Mouse (Mus musculus) hindbrain, embryonic 10.5 days (tissue): ENCODE results near the gene Gpr61. TPM values are rescaled to one million over a fixed set of nuclear protein-coding genes. Genes with fewer than 3 reads are reported as not detected.

ENCODE experiments used
- DNase-seq: peaks from one replicate; pipeline ENCODE4 v3.0.0-alpha.2; 2017; ENCODE audit warnings: low spot score
- H3K27ac ChIP-seq: fragments of 300-500 bp; sonication (generic); 2 replicates; pipeline ENCODE4 v1.5.1; 2016; ENCODE audit warnings: mild to moderate bottlenecking, moderate library complexity
- H3K27me3 ChIP-seq: fragments of 300-500 bp; sonication (generic); 2 replicates; pipeline ENCODE4 v1.6.1; 2016; ENCODE audit warnings: mild to moderate bottlenecking; ENCODE audit not compliant: poor library complexity, insufficient read depth, severe bottlenecking
- H3K36me3 ChIP-seq: fragments of 300-500 bp; sonication (generic); 2 replicates; pipeline ENCODE4 v1.6.1; 2016; ENCODE audit warnings: mild to moderate bottlenecking, moderate library complexity
- H3K4me1 ChIP-seq: fragments of 300-500 bp; sonication (generic); replicated peaks from 2 replicates; pipeline ENCODE4 v1.6.1; 2016; ENCODE audit warnings: mild to moderate bottlenecking
- H3K4me3 ChIP-seq: fragments of 300-500 bp; sonication (generic); 2 replicates; pipeline ENCODE4 v1.5.1; 2016; ENCODE audit warnings: mild to moderate bottlenecking, moderate library complexity
- H3K9me3 ChIP-seq: fragments of 300-500 bp; sonication (generic); 2 replicates; pipeline ENCODE4 v1.6.1; 2016; ENCODE audit warnings: mild to moderate bottlenecking, moderate library complexity
- WGBS: fragments of 180-500 bp; shearing (Covaris S2); methylation state at CpG from one replicate; pipeline ENCODE4 v1.1.7; 2016; 5-methylcytosine and 5-hydroxymethylcytosine counted together
- polyA plus RNA-seq: library from polyadenylated mRNA; unstranded; fragments of >200 nt; fragmentation: Nextera tagmentation; extraction: Ambion mirVana; gene quantifications from 2 replicates; pipeline ENCODE4 v1.2.1, GENCODE M21; 2016

Gene Gpr61
- polyA plus RNA-seq, 1 experiment from 2014 or later, result 1.4 TPM

GRCm38 (mm10) chr3:108134701-108135100, 20.0 kb downstream of the Gpr61 start:
- H3K4me1 ChIP-seq, result peaks cover 4% of the 10 kb centered on the region; the same call in 1 of the 2 replicates
- no peak overlapping the region for H3K4me3 ChIP-seq
- no peaks in the 10 kb centered on the region for H3K27me3 ChIP-seq
- no peak overlapping the region for H3K27ac ChIP-seq
- DNase-seq, result no peak
- WGBS, result 82% methylated on average over 11 of the region's 11 CpGs
- no peaks in the 10 kb centered on the region for H3K9me3 ChIP-seq
- H3K36me3 ChIP-seq, result peaks cover 14% of the 10 kb centered on the region

GRCm38 (mm10) chr3:108132484-108132883, 22.2 kb downstream of the Gpr61 start:
- peaks cover 17% of the 10 kb centered on the region; the same call in 1 of the 2 replicates for H3K4me1 ChIP-seq
- DNase-seq, result no peak
- WGBS, result 94% methylated on average over 1 of the region's 1 CpGs
- no peaks in the 10 kb centered on the region for H3K27me3 ChIP-seq
- H3K27ac ChIP-seq, result no peak overlapping the region
- no peak overlapping the region for H3K4me3 ChIP-seq
- no peaks in the 10 kb centered on the region for H3K9me3 ChIP-seq
- peaks cover 9% of the 10 kb centered on the region for H3K36me3 ChIP-seq

GRCm38 (mm10) chr3:108131821-108132220, 22.9 kb downstream of the Gpr61 start:
- Histone ChIP-seq H3K4me1 (peaks cover 17% of the 10 kb centered on the region; the same call in 1 of the 2 replicates), H3K27ac (no peak overlapping the region), H3K27me3 (no peaks in the 10 kb centered on the region), H3K36me3 (peaks cover 2% of the 10 kb centered on the region), H3K9me3 (no peaks in the 10 kb centered on the region), H3K4me3 (no peak overlapping the region)
- no peak for DNase-seq
- 82% methylated on average over 1 of the region's 1 CpGs for WGBS

GRCm38 (mm10) chr3:108131216-108131615, 23.5 kb downstream of the Gpr61 start:
- no peaks in the 10 kb centered on the region for H3K27me3 ChIP-seq
- H3K9me3 ChIP-seq, result no peaks in the 10 kb centered on the region
- WGBS, result 91% methylated on average over 5 of the region's 5 CpGs
- DNase-seq, result no peak
- H3K36me3 ChIP-seq, result no peaks in the 10 kb centered on the region
- H3K4me1 ChIP-seq, result peaks cover 17% of the 10 kb centered on the region; the same call in 1 of the 2 replicates
- no peak overlapping the region for H3K27ac ChIP-seq
- H3K4me3 ChIP-seq, result no peak overlapping the region

- Histone ChIP-seq H3K27ac (no peak overlapping the region), H3K36me3 (no peaks in the 10 kb centered on the region), H3K9me3 (no peaks in the 10 kb centered on the region), H3K4me1 (peaks cover 17% of the 10 kb centered on the region; the same call in 1 of the 2 replicates), H3K27me3 (no peaks in the 10 kb centered on the region), H3K4me3 (no peak overlapping the region)
- WGBS, result 94% methylated on average over 4 of the region's 4 CpGs
- DNase-seq, result no peak
Measured at GRCm38 (mm10) chr3:108129804-108130203, 24.9 kb downstream of the Gpr61 start.

- Histone ChIP-seq H3K27me3 (no peaks in the 10 kb centered on the region), H3K36me3 (no peaks in the 10 kb centered on the region), H3K4me3 (no peak overlapping the region), H3K4me1 (peaks cover 17% of the 10 kb centered on the region; the same call in 1 of the 2 replicates), H3K9me3 (no peaks in the 10 kb centered on the region), H3K27ac (no peak overlapping the region)
- DNase-seq, result no peak
- 91% methylated on average over 4 of the region's 4 CpGs for WGBS
Measured at GRCm38 (mm10) chr3:108129367-108129766, 25.3 kb downstream of the Gpr61 start.

- H3K27me3 ChIP-seq, result no peaks in the 10 kb centered on the region
- H3K27ac ChIP-seq, result no peak overlapping the region
- 82% methylated on average over 5 of the region's 5 CpGs for WGBS
- H3K4me3 ChIP-seq, result no peak overlapping the region
- no peaks in the 10 kb centered on the region for H3K9me3 ChIP-seq
- peaks cover 1% of the 10 kb centered on the region for H3K36me3 ChIP-seq
- H3K4me1 ChIP-seq, result peaks cover 17% of the 10 kb centered on the region; the same call in 1 of the 2 replicates
- DNase-seq, result no peak
Measured at GRCm38 (mm10) chr3:108128520-108128919, 26.2 kb downstream of the Gpr61 start.

GRCm38 (mm10) chr3:108126327-108126726, 28.4 kb downstream of the Gpr61 start:
- Histone ChIP-seq H3K4me3 (no peak overlapping the region), H3K27me3 (no peaks in the 10 kb centered on the region), H3K27ac (no peak overlapping the region), H3K9me3 (no peaks in the 10 kb centered on the region), H3K4me1 (peaks cover 13% of the 10 kb centered on the region; the same call in 1 of the 2 replicates), H3K36me3 (peaks cover 20% of the 10 kb centered on the region)
- no peak for DNase-seq
- WGBS, result 90% methylated on average over 3 of the region's 3 CpGs

- H3K36me3 ChIP-seq, result peaks cover 42% of the 10 kb centered on the region
- WGBS, result 81% methylated on average over 1 of the region's 1 CpGs
- H3K27ac ChIP-seq, result no peak overlapping the region
- no peaks in the 10 kb centered on the region for H3K27me3 ChIP-seq
- H3K9me3 ChIP-seq, result no peaks in the 10 kb centered on the region
- no peak overlapping the region for H3K4me3 ChIP-seq
- DNase-seq, result no peak
- H3K4me1 ChIP-seq, result peaks cover 11% of the 10 kb centered on the region; the same call in 1 of the 2 replicates
Measured at GRCm38 (mm10) chr3:108124131-108124530, 30.6 kb downstream of the Gpr61 start.

GRCm38 (mm10) chr3:108123242-108123641, 31.4 kb downstream of the Gpr61 start:
- 92% methylated on average over 5 of the region's 5 CpGs for WGBS
- Histone ChIP-seq H3K4me3 (no peak overlapping the region), H3K27me3 (no peaks in the 10 kb centered on the region), H3K36me3 (peaks cover 51% of the 10 kb centered on the region), H3K4me1 (peaks cover 3% of the 10 kb centered on the region; the same call in 1 of the 2 replicates), H3K9me3 (no peaks in the 10 kb centered on the region), H3K27ac (no peak overlapping the region)
- no peak for DNase-seq

GRCm38 (mm10) chr3:108121101-108121500, 33.6 kb downstream of the Gpr61 start:
- peaks cover 72% of the 10 kb centered on the region for H3K36me3 ChIP-seq
- H3K9me3 ChIP-seq, result no peaks in the 10 kb centered on the region
- 90% methylated on average over 3 of the region's 3 CpGs for WGBS
- DNase-seq, result no peak
- H3K4me1 ChIP-seq, result no peaks in the 10 kb centered on the region
- no peaks in the 10 kb centered on the region for H3K27me3 ChIP-seq
- H3K4me3 ChIP-seq, result no peak overlapping the region
- no peak overlapping the region for H3K27ac ChIP-seq

- Histone ChIP-seq H3K4me3 (no peak overlapping the region), H3K9me3 (no peaks in the 10 kb centered on the region), H3K27me3 (no peaks in the 10 kb centered on the region), H3K4me1 (no peaks in the 10 kb centered on the region), H3K27ac (no peak overlapping the region), H3K36me3 (peaks cover 96% of the 10 kb centered on the region)
- no peak for DNase-seq
- 94% methylated on average over 6 of the region's 6 CpGs for WGBS
Measured at GRCm38 (mm10) chr3:108117465-108117864, 37.2 kb downstream of the Gpr61 start.

GRCm38 (mm10) chr3:108113591-108114289, 40.9 kb downstream of the Gpr61 start:
- WGBS, result 93% methylated on average over 7 of the region's 7 CpGs
- Histone ChIP-seq H3K9me3 (no peaks in the 10 kb centered on the region), H3K4me1 (no peaks in the 10 kb centered on the region), H3K27ac (no peak overlapping the region), H3K36me3 (peaks cover 98% of the 10 kb centered on the region), H3K4me3 (no peak overlapping the region), H3K27me3 (no peaks in the 10 kb centered on the region)
- no peak for DNase-seq
